Mouse (Mus musculus) forebrain, embryonic 13.5 days (tissue): ENCODE measurements around the gene Pah. TPM values are rescaled to one million over a fixed set of nuclear protein-coding genes. Genes with fewer than 3 reads are reported as not detected.

Experiments used
- ATAC-seq: fragments of 200-750 bp; cut with Nextera tagmentation; 2 replicates; pipeline ENCODE4 v1.8.0; 2017
- H3K27ac ChIP-seq: fragments of 300-500 bp; sonication (generic); 2 replicates; pipeline ENCODE4 v1.5.1; 2015; ENCODE audit warnings: inconsistent platforms, mild to moderate bottlenecking, moderate library complexity
- H3K27me3 ChIP-seq: fragments of 300-500 bp; sonication (generic); 2 replicates; pipeline ENCODE4 v1.6.1; 2015; ENCODE audit warnings: mild to moderate bottlenecking, inconsistent platforms
- H3K36me3 ChIP-seq: fragments of 300-500 bp; sonication (generic); 2 replicates; pipeline ENCODE4 v1.6.1; 2015; ENCODE audit warnings: mild to moderate bottlenecking, inconsistent platforms; ENCODE audit not compliant: poor library complexity, severe bottlenecking
- H3K4me1 ChIP-seq: fragments of 300-500 bp; sonication (generic); 2 replicates; pipeline ENCODE4 v1.6.1; 2015; ENCODE audit warnings: inconsistent platforms
- H3K4me2 ChIP-seq: fragments of 300-500 bp; sonication (generic); 2 replicates; pipeline ENCODE4 v1.6.1; 2015; ENCODE audit warnings: inconsistent platforms, mild to moderate bottlenecking, moderate library complexity
- H3K4me3 ChIP-seq: fragments of 300-500 bp; sonication (generic); 2 replicates; pipeline ENCODE4 v1.5.1; 2015; ENCODE audit warnings: mild to moderate bottlenecking, inconsistent platforms
- H3K9ac ChIP-seq: fragments of 300-500 bp; sonication (generic); 2 replicates; pipeline ENCODE4 v1.6.1; 2015; ENCODE audit warnings: mild to moderate bottlenecking, inconsistent platforms
- H3K9me3 ChIP-seq: fragments of 300-500 bp; sonication (generic); replicated peaks from 2 replicates; pipeline ENCODE4 v1.6.1; 2016; ENCODE audit warnings: inconsistent platforms
- WGBS: fragments of 180-500 bp; shearing (Covaris S2); methylation state at CpG from one replicate; pipeline ENCODE4 v1.1.7; 2015; 5-methylcytosine and 5-hydroxymethylcytosine counted together
- polyA plus RNA-seq: library from polyadenylated mRNA; unstranded; fragments of >200 nt; fragmentation: Nextera tagmentation; extraction: Ambion mirVana; gene quantifications from 2 replicates; pipeline ENCODE4 v1.2.1, GENCODE M21; 2015

The Pah gene
- polyA plus RNA-seq, 1 experiment from 2014 or later = not detected

DNA sequence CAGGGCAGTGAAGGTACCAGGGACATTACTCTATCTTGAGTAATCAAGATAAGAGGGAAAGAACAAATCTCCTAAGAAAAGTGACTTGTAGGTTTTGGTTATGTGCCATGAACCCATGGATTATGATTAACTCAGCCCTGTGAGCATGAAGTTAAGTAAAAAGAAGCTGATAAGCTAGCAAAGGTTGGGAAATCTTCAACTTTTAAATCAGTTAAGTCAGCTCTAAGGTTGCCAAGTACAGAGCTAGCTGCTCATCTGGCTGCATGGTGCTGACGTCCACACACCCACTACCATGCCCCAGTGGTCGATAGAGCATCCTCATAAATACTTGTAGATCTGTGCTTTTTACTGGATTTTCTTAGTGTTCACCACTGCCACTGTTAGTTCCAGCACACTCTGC, 3.0 kb upstream of the Pah start:
- no peaks in the 10 kb centered on the region for H3K9me3 ChIP-seq
- WGBS = 89% methylated on average over 2 of the region's 2 CpGs
- no peaks in the 10 kb centered on the region for H3K36me3 ChIP-seq
- H3K4me3 ChIP-seq = no peak overlapping the region
- H3K27ac ChIP-seq = no peak overlapping the region
- no peak overlapping the region for H3K9ac ChIP-seq
- no peak overlapping the region for H3K4me2 ChIP-seq
- no peak for ATAC-seq
- no peaks in the 10 kb centered on the region for H3K4me1 ChIP-seq
- no peaks in the 10 kb centered on the region for H3K27me3 ChIP-seq

DNA sequence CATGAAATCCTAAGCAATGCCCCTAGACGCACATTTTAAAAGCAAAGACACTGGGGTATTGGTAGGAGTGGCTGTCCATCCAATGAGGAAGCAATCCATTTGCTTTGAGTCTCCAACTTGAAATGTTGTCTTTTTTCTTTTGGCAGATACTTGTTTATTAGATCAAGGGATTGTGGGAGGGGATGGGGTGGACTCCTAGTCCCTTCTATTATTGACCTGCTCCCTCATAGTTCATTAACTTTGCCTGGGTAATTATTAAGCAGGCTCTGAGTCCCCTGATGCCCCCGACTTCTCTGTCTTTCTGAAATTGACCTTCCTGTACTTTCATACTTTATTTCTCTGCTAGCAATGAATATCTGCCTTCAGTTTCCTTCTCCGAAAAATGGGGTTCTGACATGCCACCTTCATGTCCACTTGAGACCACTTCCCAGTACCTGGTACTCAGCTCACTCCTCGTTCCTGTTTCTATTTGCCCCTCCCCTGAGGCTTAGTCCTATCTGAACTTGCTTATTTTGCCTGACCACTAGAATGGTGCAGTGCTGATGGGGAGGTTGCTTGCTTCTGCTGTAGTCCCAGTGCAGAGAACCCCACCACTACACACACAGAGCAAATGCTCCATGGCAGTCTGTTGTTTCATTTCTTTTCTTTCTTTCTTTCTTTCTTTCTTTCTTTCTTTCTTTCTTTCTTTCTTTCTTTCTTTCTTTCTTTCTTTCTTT, 1.0 kb upstream of the Pah start:
- no peaks in the 10 kb centered on the region for H3K27me3 ChIP-seq
- H3K9me3 ChIP-seq = no peaks in the 10 kb centered on the region
- no peak for ATAC-seq
- no peaks in the 10 kb centered on the region for H3K36me3 ChIP-seq
- no peak overlapping the region for H3K4me2 ChIP-seq
- no peak overlapping the region for H3K4me3 ChIP-seq
- H3K4me1 ChIP-seq = no peaks in the 10 kb centered on the region
- no peak overlapping the region for H3K27ac ChIP-seq
- 85% methylated on average over 4 of the region's 4 CpGs for WGBS
- H3K9ac ChIP-seq = no peak overlapping the region

DNA sequence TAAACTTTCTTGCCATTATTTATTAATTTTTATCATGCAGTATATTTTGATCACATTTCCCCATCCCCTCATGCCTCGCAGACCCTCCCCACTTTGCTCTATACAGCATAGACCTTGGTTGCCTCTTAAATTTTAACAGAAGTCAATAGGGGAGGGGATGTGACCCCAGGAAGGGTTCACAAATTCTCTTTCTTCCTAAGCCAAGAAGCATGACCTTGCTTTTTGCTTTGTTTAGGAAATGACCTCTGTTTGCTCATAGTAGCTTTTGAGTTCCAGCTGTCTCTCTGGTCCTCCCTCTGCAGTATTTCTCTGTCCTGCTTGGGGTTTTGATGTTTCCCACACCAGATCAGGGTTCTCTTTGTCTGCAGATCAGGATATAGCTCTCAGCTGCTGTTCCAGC, 12.6 kb downstream of the Pah start:
- no peak overlapping the region for H3K4me2 ChIP-seq
- WGBS = 100% methylated on average over 1 of the region's 1 CpGs
- no peaks in the 10 kb centered on the region for H3K4me1 ChIP-seq
- no peaks in the 10 kb centered on the region for H3K27me3 ChIP-seq
- no peak overlapping the region for H3K27ac ChIP-seq
- H3K9ac ChIP-seq = no peak overlapping the region
- H3K36me3 ChIP-seq = no peaks in the 10 kb centered on the region
- no peak overlapping the region for H3K4me3 ChIP-seq
- no peaks in the 10 kb centered on the region for H3K9me3 ChIP-seq
- no peak for ATAC-seq

DNA sequence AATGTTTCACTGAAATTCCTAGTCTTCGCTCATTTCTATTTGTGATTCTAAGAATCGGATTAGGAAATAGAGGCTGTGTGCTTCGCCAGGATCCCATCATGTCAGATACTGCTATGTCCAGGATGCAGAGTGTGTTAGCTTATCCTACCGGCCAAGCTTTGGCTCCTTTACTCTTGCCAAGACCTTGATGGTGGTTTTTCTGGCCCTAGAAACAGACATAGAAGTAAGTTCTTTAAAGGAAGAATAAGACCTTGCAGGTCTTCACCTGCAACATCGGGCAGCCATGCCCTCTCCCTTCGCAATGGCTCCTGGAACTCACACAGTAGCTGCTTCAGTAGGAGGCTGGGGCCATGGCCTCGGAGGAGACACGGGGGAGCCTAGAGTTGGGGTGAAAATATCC, 24.2 kb downstream of the Pah start:
- no peak overlapping the region for H3K4me2 ChIP-seq
- WGBS = 90% methylated on average over 8 of the region's 8 CpGs
- H3K36me3 ChIP-seq = no peaks in the 10 kb centered on the region
- H3K9me3 ChIP-seq = no peaks in the 10 kb centered on the region
- ATAC-seq = no peak
- no peak overlapping the region for H3K9ac ChIP-seq
- peaks cover 42% of the 10 kb centered on the region for H3K27me3 ChIP-seq
- H3K4me3 ChIP-seq = no peak overlapping the region
- H3K4me1 ChIP-seq = 0 out of 2 replicates have a peak, but pooled peaks cover 4% of the 10 kb centered on the region
- H3K27ac ChIP-seq = no peak overlapping the region

DNA sequence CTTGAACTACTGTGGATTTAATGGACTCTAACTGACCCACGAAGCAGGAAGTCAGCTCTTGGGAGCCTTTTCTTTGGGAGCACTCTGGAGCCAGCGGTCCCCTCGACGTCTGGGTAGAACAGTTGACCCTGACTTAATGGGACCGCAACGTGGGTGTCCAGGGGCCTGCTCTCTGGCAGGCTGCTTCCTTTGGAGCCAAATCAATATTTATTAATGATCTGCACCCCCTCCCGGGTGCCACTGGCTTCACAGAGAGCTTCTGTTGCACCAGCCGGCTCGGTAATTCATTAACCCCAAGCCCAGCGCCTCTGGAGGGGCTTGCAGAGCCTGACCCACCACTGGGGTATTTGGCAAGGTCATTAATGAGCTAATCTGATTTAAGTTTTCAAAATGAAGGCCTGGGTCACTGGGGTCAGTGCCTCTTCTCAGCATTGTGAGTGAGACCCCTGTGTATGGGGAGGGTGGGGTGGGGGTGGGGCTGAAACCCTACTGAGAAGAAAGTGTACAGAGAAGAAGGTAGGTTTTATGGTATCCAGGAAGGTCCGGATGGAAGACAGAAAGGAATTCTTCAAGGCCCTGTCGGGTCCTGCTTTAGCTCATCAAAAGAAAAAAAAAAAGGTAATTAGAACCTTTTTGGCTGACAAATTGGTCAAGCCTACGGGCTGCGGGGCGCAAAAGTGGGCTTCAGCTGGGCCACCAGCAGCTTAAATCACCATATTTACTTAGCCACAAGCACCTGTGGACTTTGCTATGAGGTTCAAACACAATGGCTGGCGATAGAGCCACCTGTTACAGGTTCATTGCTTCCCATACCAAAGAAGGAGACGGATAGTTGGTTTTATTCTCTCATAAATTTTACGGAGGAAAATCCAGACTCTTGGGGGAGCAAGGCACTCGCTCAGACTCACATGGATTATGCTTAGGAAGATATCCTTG, 25.0 kb downstream of the Pah start:
- peaks cover 50% of the 10 kb centered on the region for H3K27me3 ChIP-seq
- ATAC-seq = no peak
- WGBS = 30% methylated on average over 19 of the region's 19 CpGs

DNA sequence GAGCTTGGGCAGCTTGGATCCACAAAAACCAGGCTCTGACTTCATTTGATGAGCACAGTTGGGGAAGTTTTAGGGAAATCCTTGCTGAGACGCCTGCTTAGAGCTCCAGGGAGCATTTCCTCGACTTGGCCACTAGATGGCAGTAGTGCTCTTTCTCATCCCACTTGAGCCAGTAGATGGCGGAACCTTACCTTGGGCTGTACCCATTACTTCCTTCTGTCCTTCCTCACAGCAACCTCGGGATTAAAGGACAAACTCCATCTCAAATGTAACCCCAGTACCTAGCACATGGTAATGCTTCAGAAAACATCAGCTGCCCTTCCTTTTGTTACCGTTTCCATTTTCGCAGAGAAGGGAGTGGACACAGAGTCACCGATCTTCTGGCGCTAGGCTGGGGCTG, 31.1 kb downstream of the Pah start:
- WGBS = 32% methylated on average over 8 of the region's 8 CpGs
- no peak overlapping the region for H3K9ac ChIP-seq
- no peak overlapping the region for H3K4me3 ChIP-seq

More for the DNA sequence above, 25.0 kb downstream of the Pah start:
- 0 out of 2 replicates have a peak, but pooled peaks cover 4% of the 10 kb centered on the region for H3K4me1 ChIP-seq
- H3K9ac ChIP-seq = no peak overlapping the region
- no peak overlapping the region for H3K4me3 ChIP-seq
- H3K27ac ChIP-seq = no peak overlapping the region
- no peaks in the 10 kb centered on the region for H3K36me3 ChIP-seq
- H3K9me3 ChIP-seq = no peaks in the 10 kb centered on the region
- no peak overlapping the region for H3K4me2 ChIP-seq

DNA sequence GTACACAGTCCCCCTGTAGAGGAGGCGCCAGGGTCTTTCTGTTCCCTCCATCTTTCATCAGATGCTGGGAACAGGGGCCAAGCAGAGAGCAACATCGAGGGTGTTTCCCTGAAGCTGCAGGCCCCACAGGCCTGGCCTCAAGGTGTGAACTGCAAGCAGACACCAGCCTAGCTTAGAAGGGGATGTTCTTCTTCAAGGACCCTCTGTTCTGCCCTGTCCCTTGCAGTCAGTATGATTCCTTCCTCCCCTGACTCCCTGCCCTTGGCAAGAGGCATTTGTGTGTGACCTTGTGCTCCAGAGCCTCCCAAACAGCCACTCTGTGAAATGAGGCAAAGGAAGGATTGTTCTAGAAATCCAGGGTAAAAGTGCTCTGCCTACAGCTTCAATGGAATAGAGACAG, 34.8 kb downstream of the Pah start:
- H3K4me1 ChIP-seq = no peaks in the 10 kb centered on the region
- H3K27ac ChIP-seq = no peak overlapping the region
- no peaks in the 10 kb centered on the region for H3K9me3 ChIP-seq
- H3K4me3 ChIP-seq = no peak overlapping the region
- WGBS = 89% methylated on average over 2 of the region's 2 CpGs
- no peak overlapping the region for H3K4me2 ChIP-seq
- ATAC-seq = no peak
- H3K27me3 ChIP-seq = peaks cover 16% of the 10 kb centered on the region; the same call in 1 of the 2 replicates
- no peak overlapping the region for H3K9ac ChIP-seq
- no peaks in the 10 kb centered on the region for H3K36me3 ChIP-seq

More for the DNA sequence above, 31.1 kb downstream of the Pah start:
- H3K27me3 ChIP-seq = peaks cover 33% of the 10 kb centered on the region
- H3K4me1 ChIP-seq = no peaks in the 10 kb centered on the region
- H3K9me3 ChIP-seq = no peaks in the 10 kb centered on the region
- peak overlapping the region; percentile 39 for H3K4me2 ChIP-seq
- peak; percentile 89 for ATAC-seq
- H3K27ac ChIP-seq = no peak overlapping the region
- no peaks in the 10 kb centered on the region for H3K36me3 ChIP-seq

DNA sequence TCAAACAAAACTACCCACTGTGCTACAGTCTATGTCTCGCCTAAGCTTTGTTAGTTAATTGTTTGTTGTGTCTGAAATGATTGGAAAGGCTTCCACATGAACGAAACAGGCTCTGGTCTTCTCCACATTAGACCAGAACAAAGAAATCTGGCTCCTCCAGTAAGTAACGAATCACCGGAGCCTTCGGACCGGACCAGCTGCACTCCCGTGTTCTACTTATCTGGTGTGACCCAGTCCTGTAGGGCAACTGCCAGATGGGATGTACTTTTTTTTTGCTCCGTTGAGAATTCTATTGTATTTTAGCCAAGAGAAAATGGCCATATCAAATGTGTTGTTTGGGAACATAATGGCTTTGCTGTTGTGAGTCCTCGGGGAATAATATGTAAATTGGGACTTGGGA, 42.2 kb downstream of the Pah start:
- no peak overlapping the region for H3K9ac ChIP-seq
- no peaks in the 10 kb centered on the region for H3K9me3 ChIP-seq
- 67% methylated on average over 9 of the region's 9 CpGs for WGBS
- no peaks in the 10 kb centered on the region for H3K4me1 ChIP-seq
- H3K4me2 ChIP-seq = no peak overlapping the region
- H3K4me3 ChIP-seq = no peak overlapping the region
- H3K27ac ChIP-seq = no peak overlapping the region
- no peaks in the 10 kb centered on the region for H3K36me3 ChIP-seq
- ATAC-seq = no peak
- H3K27me3 ChIP-seq = no peaks in the 10 kb centered on the region

DNA sequence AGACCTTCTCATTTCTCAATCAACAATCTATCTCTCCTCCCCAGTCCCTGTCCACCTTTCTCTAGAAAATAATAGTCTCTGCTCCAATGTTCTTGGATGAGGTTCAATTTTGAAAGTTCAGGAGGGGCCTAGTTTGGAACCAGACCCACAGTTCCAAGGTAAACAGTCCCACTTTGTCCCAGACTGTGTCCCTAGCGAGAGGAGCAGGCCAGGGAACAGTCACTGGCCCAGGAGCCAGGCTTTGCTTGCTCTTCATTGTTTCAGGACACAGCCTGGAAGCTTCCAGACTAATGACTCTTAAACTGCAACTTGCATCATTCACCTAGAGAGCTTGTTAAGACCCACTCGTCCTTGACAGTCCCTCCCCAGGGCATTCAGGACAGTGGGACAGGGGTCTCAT, 44.1 kb downstream of the Pah start:
- Histone ChIP-seq H3K27me3 (no peaks in the 10 kb centered on the region), H3K4me1 (no peaks in the 10 kb centered on the region), H3K4me3 (no peak overlapping the region), H3K4me2 (no peak overlapping the region), H3K9ac (no peak overlapping the region), H3K9me3 (no peaks in the 10 kb centered on the region), H3K27ac (no peak overlapping the region), H3K36me3 (no peaks in the 10 kb centered on the region)
- 58% methylated on average over 2 of the region's 2 CpGs for WGBS
- ATAC-seq = no peak

DNA sequence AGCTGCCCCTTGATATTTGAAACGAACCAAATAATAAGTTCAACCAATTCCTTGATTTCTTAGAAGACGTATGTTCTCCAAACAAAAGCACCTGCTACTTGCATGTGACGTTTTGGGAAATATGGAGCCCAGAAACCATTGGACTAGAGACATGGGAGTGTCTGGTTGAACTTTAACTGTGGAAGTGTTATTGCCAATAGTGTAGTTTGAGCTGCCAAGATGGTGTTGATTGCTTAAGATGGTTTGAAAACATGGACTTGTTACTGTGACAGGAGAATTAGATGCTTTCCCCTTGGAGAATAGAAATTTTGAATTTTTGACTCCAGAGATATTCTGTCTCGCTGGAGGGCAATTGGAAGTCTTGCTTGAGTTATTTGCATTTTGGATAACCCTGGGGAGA, 50.9 kb downstream of the Pah start:
- WGBS = 84% methylated on average over 4 of the region's 4 CpGs
- H3K9ac ChIP-seq = no peak overlapping the region
- H3K4me3 ChIP-seq = no peak overlapping the region
- H3K4me1 ChIP-seq = no peaks in the 10 kb centered on the region
- ATAC-seq = no peak
- no peak overlapping the region for H3K27ac ChIP-seq
- no peaks in the 10 kb centered on the region for H3K36me3 ChIP-seq
- no peak overlapping the region for H3K4me2 ChIP-seq
- no peaks in the 10 kb centered on the region for H3K27me3 ChIP-seq
- H3K9me3 ChIP-seq = 0 out of 2 replicates have a peak, but pooled peaks cover 4% of the 10 kb centered on the region

DNA sequence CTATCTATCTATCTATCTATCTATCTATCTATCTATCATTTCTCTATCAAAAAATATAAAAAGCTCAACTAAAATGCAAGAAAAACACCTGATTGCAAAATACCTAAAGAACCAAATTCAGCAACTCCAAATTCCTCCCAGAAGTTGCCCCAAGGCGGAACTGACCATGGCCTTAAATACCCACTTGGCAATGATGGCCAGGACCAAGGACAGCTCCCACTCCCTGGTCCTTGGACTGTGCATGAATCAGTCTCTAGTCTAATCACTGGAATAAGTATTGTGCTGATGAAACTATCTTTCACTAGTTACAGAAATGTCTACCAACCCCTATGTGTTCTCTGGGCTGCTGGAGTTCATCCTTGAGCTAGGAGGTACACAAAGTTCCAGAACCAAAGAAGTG, 65.1 kb downstream of the Pah start:
- no peak for ATAC-seq
- Histone ChIP-seq H3K27me3 (no peaks in the 10 kb centered on the region), H3K4me2 (no peak overlapping the region), H3K27ac (no peak overlapping the region), H3K36me3 (no peaks in the 10 kb centered on the region), H3K9me3 (no peaks in the 10 kb centered on the region), H3K9ac (no peak overlapping the region), H3K4me3 (no peak overlapping the region), H3K4me1 (no peaks in the 10 kb centered on the region)
- WGBS = 79% methylated on average over 1 of the region's 1 CpGs

DNA sequence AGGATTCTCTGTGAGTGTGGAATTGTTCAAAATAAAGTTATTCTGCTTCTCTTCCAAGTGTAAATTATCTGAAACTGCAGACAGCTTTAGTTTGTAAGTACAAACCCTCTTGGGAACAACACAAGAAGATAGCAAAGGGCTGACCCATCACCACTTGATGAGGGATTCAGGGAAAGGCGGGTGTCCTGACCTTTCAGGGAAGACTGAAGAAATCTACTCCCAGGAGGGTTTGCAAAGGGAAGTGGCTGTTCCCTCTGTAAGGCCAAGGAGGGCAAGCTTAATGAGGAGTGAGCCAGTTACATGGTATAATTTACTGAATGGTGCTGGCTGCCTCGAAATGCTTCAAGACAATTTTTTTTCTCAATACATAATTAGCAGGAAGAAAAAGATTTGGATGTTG, 72.3 kb downstream of the Pah start:
- Histone ChIP-seq H3K27me3 (no peaks in the 10 kb centered on the region), H3K27ac (no peak overlapping the region), H3K9ac (no peak overlapping the region), H3K4me3 (no peak overlapping the region), H3K4me1 (no peaks in the 10 kb centered on the region), H3K9me3 (no peaks in the 10 kb centered on the region), H3K4me2 (no peak overlapping the region), H3K36me3 (no peaks in the 10 kb centered on the region)
- WGBS = 31% methylated on average over 2 of the region's 2 CpGs
- ATAC-seq = no peak
